Mouse (Mus musculus): ENCODE data around the gene Gm49387. TPM values are rescaled to one million over a fixed set of nuclear protein-coding genes. Genes with fewer than 3 reads are reported as not detected.

Gm49387 gene
- not detected in 2 replicates for polyA plus RNA-seq (2011; ENCODE audit: insufficient read length, low read depth, missing spikeins)

GRCm38 (mm10) chr14:31640346-31640889 lies at the start of gene Gm49387:
Gm49387 (minus strand) TSS chr14:31640878.
- TF ChIP-seq POLR2A (IDR thresholded peaks at IDR 0.05; ENCODE audit: low read depth, low read length) (no peak), CTCF (IDR thresholded peaks at IDR 0.05; ENCODE audit: borderline replicate concordance, insufficient read depth, low read length) (no peak)
- Histone ChIP-seq H3K4me1 (ENCODE audit: control insufficient read depth, insufficient read depth, low read length) (no peaks in the 10 kb centered on the region), H3K4me3 (ENCODE audit: insufficient read depth, low read length) (peak within 1 kb of the TSS; percentile 74)

GRCm38 (mm10) chr14:31686231-31686630 lies 45.6 kb upstream of the Gm49387 start:
- H3K4me3 ChIP-seq (ENCODE audit: insufficient read depth, low read length) = no peak overlapping the region
- no peak for TF ChIP-seq CTCF (IDR thresholded peaks at IDR 0.05; ENCODE audit: borderline replicate concordance, insufficient read depth, low read length)
- TF ChIP-seq POLR2A (IDR thresholded peaks at IDR 0.05; ENCODE audit: low read depth, low read length) = no peak
- no peaks in the 10 kb centered on the region for H3K4me1 ChIP-seq (ENCODE audit: control insufficient read depth, insufficient read depth, low read length)
- H3K27ac ChIP-seq (ENCODE audit: insufficient read depth, low read length) = no peak overlapping the region

More at GRCm38 (mm10) chr14:31640346-31640889, at the start of gene Gm49387:
- H3K27ac ChIP-seq (ENCODE audit: insufficient read depth, low read length) = peak within 1 kb of the TSS; percentile 75

GRCm38 (mm10) chr14:31685680-31686079 lies 45.0 kb upstream of the Gm49387 start:
- no peak overlapping the region for H3K27ac ChIP-seq (ENCODE audit: insufficient read depth, low read length)
- H3K4me1 ChIP-seq (ENCODE audit: control insufficient read depth, insufficient read depth, low read length) = no peaks in the 10 kb centered on the region
- TF ChIP-seq POLR2A (IDR thresholded peaks at IDR 0.05; ENCODE audit: low read depth, low read length) = no peak
- no peak overlapping the region for H3K4me3 ChIP-seq (ENCODE audit: insufficient read depth, low read length)

- Histone ChIP-seq H3K27ac (ENCODE audit: insufficient read depth, low read length) (peak overlapping the region; percentile 27; the same call in 1 of the 2 replicates), H3K4me1 (ENCODE audit: control insufficient read depth, insufficient read depth, low read length) (no peaks in the 10 kb centered on the region), H3K4me3 (ENCODE audit: insufficient read depth, low read length) (no peak overlapping the region)
- TF ChIP-seq CTCF (IDR thresholded peaks at IDR 0.05; ENCODE audit: borderline replicate concordance, insufficient read depth, low read length) (no peak), POLR2A (IDR thresholded peaks at IDR 0.05; ENCODE audit: low read depth, low read length) (no peak)
Measured at GRCm38 (mm10) chr14:31684343-31685040, 43.8 kb upstream of the Gm49387 start.

- Histone ChIP-seq H3K4me3 (ENCODE audit: insufficient read depth, low read length) (no peak overlapping the region), H3K27ac (ENCODE audit: insufficient read depth, low read length) (no peak overlapping the region), H3K4me1 (ENCODE audit: control insufficient read depth, insufficient read depth, low read length) (no peaks in the 10 kb centered on the region)
- TF ChIP-seq POLR2A (IDR thresholded peaks at IDR 0.05; ENCODE audit: low read depth, low read length) (no peak), CTCF (IDR thresholded peaks at IDR 0.05; ENCODE audit: borderline replicate concordance, insufficient read depth, low read length) (no peak)
Measured at GRCm38 (mm10) chr14:31683610-31684009, 42.9 kb upstream of the Gm49387 start.

- TF ChIP-seq POLR2A (IDR thresholded peaks at IDR 0.05; ENCODE audit: low read depth, low read length) = no peak
- no peak for TF ChIP-seq CTCF (IDR thresholded peaks at IDR 0.05; ENCODE audit: borderline replicate concordance, insufficient read depth, low read length)
- no peaks in the 10 kb centered on the region for H3K4me1 ChIP-seq (ENCODE audit: control insufficient read depth, insufficient read depth, low read length)
- no peak overlapping the region for H3K27ac ChIP-seq (ENCODE audit: insufficient read depth, low read length)
Measured at GRCm38 (mm10) chr14:31681931-31682555, 41.4 kb upstream of the Gm49387 start.

GRCm38 (mm10) chr14:31681291-31681690 lies 40.6 kb upstream of the Gm49387 start:
- no peak overlapping the region for H3K27ac ChIP-seq (ENCODE audit: insufficient read depth, low read length)
- no peak for TF ChIP-seq POLR2A (IDR thresholded peaks at IDR 0.05; ENCODE audit: low read depth, low read length)

More at GRCm38 (mm10) chr14:31681931-31682555, 41.4 kb upstream of the Gm49387 start:
- H3K4me3 ChIP-seq (ENCODE audit: insufficient read depth, low read length) = no peak overlapping the region

GRCm38 (mm10) chr14:31680656-31681055 lies 40.0 kb upstream of the Gm49387 start:
- TF ChIP-seq CTCF (IDR thresholded peaks at IDR 0.05; ENCODE audit: borderline replicate concordance, insufficient read depth, low read length) (no peak), POLR2A (IDR thresholded peaks at IDR 0.05; ENCODE audit: low read depth, low read length) (no peak)
- no peak overlapping the region for H3K4me3 ChIP-seq (ENCODE audit: insufficient read depth, low read length)
- no peak overlapping the region for H3K27ac ChIP-seq (ENCODE audit: insufficient read depth, low read length)
- no peaks in the 10 kb centered on the region for H3K4me1 ChIP-seq (ENCODE audit: control insufficient read depth, insufficient read depth, low read length)

More at GRCm38 (mm10) chr14:31681291-31681690, 40.6 kb upstream of the Gm49387 start:
- no peak overlapping the region for H3K4me3 ChIP-seq (ENCODE audit: insufficient read depth, low read length)
- H3K4me1 ChIP-seq (ENCODE audit: control insufficient read depth, insufficient read depth, low read length) = no peaks in the 10 kb centered on the region

GRCm38 (mm10) chr14:31671635-31672320 lies 31.1 kb upstream of the Gm49387 start:
- no peak for TF ChIP-seq POLR2A (IDR thresholded peaks at IDR 0.05; ENCODE audit: low read depth, low read length)
- no peak for TF ChIP-seq CTCF (IDR thresholded peaks at IDR 0.05; ENCODE audit: borderline replicate concordance, insufficient read depth, low read length)
- Histone ChIP-seq H3K4me3 (ENCODE audit: insufficient read depth, low read length) (no peak overlapping the region), H3K27ac (ENCODE audit: insufficient read depth, low read length) (no peak overlapping the region), H3K4me1 (ENCODE audit: control insufficient read depth, insufficient read depth, low read length) (peaks cover 4% of the 10 kb centered on the region)
